Mouse (Mus musculus) WW6 (cell line): ENCODE measurements around the gene Zfp990.
"Not testable (repeated sequence)": the region's sequence is repeated elsewhere in the genome, so short reads cannot be mapped to it uniquely, and the experiment has no call there.

Experiments used
- DNase-seq: peaks from one replicate; pipeline ENCODE4 v3.0.0-alpha.2; 2013; ENCODE audit warnings: low read depth, low spot score

The Zfp990 gene

GRCm38 (mm10) chr4:145586046-145586445 is 75.5 kb downstream of the Zfp990 start:
- DNase-seq: not testable (repeated sequence)
